Mouse (Mus musculus) cerebellum, adult 2 months (tissue): ENCODE measurements around the gene Plppr3.

Experiments
- CTCF ChIP-seq: fragments of 200-500 bp; IDR thresholded peaks from 2 replicates; pipeline ENCODE4 v1.5.1; 2011; ENCODE audit warnings: low read depth, mild to moderate bottlenecking, control low read depth, low read length, moderate library complexity, borderline replicate concordance; ENCODE audit not compliant: insufficient read depth
- POLR2A ChIP-seq: fragments of 200-500 bp; IDR thresholded peaks from 2 replicates; pipeline ENCODE4 v1.6.1; 2011; ENCODE audit warnings: low read length, control low read depth, borderline replicate concordance; ENCODE audit not compliant: insufficient read depth

DNA sequence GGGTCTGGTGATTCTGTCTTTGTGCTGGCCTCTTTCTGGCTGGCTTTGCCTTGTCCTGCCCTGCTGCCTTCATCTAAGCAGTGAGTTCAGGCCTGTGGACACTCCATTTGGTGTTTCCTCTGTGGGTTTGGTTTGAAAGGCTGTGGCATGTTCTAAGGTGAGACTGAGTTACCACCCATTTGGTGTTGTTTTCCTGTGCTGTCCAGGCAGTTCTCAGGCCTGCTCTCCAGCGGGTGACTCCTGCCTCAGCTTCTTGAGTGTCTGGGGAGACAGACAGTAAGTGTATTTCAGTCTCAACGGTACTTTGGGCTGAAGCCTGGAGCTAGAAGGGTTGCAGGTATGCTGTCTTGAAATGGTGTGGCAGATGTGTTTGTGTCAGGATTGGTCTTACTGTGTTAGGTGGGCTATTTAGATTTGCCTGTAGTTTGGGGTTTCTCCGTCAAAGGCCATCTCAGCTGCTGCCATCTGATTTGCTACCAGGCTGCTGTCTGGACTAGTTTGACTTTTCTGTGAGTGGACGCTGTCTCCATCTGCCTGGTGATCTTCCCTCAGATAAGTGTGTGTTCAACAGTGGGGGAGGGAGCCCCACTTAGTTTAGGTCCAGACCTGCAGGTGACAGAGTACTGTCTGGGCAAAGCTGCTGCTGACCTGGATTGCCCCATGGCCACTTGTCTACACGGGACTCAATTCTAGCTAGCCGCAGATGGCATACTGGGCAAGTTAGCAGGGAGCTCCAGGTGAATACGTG is 17.6 kb downstream of the Plppr3 start:
- no peak for TF ChIP-seq POLR2A
- TF ChIP-seq CTCF = no peak
